Mouse (Mus musculus) T-helper 2 cell (primary cell): ENCODE measurements at regions not wholly inside any gene's neighbourhood (a gene's known extent, or its start where the extent isn't known, plus 50 kb on each side); places are given as distances from the start of the nearest gene placed in this dataset.

Source experiments
- in situ Hi-C: fragments of 300-600 bp; cut with MboI, MseI; formaldehyde crosslinking; loops from one replicate; pipeline ENCODE4 v1.15.1; 2025; ENCODE audit warnings: high pct_unique_total_duplicates

DNA sequence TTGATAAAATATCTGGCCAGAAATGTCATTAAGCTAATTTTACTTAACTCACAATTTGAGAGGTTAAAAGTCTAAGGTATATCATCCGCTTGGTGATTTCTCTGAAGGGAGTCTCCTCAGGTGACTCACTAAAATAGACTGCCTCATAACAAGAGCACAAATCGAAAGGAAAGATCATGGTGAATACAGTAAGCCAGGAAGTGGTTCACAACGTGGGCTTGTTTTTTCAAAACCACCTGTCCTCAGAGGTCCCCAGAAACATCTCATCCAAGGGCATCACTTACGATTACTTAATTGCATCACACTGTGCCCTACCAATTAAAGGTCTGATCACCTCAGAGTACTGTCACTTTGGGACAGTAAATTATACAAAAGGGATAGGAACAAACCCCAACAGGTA, 1009.0 kb upstream of the Cited2 start:
- in situ Hi-C loops, result no loop called here

DNA sequence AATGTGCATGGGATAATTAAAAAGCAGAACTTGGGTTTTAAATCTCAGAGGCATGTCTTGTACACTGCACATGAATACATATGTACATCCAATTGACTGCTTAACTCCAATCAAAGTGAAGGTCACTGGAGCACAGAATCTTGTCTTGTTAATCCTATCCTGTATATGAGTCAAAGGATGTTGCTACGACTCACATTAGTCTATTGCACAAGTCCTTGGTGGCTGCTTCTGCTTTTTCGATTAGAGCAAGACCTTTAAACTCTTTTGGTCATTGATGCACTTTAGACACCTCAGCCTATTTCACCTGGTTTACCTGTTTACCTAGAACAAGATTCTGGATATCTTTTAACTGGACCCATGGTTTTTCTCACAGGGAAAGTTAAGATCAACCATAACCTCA, 1008.5 kb upstream of the Cited2 start:
- in situ Hi-C loops, result no loop called here

DNA sequence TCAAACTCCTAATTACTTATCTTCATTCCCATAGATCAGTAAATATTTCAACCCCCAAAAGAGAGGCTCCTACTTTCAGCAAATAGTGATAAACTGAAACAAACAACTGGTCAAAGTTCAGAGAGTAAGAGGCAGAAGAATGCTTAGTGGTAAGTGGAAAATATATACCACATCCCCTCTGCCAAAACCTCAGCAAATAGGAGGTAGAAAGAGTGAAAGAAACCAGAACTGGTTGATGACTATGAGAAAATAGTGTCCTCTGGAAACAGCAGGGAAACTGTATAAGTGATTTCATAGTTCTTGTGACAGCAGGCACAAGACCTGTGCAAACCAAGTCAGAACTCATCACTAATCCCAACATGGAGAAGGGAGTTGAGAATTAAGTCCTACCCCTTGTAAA, 980.8 kb upstream of the Cited2 start:
- in situ Hi-C loops, result no loop called here

DNA sequence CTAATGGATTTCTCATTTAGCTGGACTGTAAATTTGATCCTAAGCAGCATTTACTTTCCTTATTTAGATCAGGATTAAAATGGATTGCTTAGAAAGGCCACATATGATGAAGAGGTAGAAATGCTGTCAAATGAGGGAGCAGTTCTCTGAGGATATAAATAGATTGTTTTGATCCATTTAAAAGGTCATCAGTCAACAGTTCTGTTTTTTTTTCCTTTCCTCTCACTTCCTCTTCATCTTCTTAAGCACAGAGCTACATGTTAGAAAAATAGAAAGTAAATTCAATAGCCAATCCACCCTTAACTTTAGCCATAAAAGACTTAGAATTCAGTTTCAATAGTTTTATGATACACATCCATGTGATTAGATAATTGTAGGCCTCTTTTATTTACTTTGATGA, 971.5 kb upstream of the Cited2 start:
- in situ Hi-C loops, result no loop called here

DNA sequence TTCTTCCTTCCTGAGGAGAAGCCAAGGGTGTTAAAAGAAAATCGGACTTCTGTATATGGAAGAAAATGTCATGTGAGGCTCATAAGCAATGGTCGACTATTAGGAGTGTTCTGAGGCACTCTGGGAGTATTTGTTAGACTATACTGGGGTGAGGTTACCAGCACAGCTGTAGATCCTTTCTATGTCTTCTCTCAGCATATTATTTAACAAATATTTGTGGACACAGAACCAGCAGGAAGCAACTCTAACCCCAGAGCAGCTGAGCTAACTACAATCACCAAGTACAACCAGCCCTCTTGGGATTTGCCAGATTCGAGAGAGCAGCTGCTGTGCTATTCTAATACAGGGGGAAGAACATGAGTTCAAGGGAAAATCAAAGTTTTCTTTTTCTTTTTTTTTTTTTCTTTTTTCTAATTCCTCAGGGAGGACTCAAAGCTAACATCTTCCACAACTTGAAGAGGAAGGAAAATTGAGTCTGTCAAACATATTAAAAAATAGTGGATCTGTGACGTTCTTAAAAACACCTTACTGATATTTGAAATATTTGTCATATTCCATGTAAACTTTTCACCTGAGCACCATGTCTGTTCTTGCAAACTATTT, 933.3 kb upstream of the Cited2 start:
- in situ Hi-C loops, result no loop called here

DNA sequence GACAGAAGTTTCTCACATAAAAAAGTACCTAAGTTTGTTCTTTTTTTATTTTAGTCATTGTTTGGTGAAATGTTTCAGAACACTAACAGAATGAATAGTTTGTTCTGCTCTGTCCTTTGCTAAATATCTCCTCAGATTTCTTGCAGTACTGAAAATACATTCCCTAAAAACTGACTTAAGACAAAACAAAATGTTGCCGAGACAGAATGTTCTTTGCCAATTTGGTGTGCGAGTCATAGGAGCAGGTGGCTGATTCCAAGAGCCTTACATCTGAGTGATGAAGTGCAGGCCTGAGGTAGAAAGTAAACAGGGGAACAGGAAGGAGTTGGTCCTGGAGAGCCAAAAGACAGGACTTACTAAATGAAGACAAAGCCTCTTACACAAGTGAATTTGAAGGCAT, 919.0 kb upstream of the Cited2 start:
- in situ Hi-C loops, result no loop called here

DNA sequence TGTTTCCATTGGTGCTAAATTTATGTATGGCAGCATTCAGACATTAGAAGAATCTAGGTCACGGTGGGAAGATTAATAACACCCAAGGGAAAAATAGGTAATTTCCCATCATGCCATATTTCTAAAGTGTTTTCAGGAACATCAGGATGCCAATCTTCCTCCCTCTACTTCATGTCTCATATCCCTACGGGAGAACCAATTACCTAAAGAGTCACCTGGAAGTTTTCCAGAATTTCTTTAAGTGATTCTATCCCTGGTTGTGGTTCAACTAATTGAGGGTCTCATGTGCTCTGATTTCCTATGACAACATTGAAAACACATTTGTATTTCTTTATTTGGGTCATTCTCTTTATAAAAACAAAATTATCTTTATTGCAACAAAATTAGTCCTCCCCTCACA, 912.3 kb upstream of the Cited2 start:
- in situ Hi-C loops, result loop anchor here (10.0 kb wide), 1 partner anchor 546 kb away; no protein-coding TSS in a partner anchor

DNA sequence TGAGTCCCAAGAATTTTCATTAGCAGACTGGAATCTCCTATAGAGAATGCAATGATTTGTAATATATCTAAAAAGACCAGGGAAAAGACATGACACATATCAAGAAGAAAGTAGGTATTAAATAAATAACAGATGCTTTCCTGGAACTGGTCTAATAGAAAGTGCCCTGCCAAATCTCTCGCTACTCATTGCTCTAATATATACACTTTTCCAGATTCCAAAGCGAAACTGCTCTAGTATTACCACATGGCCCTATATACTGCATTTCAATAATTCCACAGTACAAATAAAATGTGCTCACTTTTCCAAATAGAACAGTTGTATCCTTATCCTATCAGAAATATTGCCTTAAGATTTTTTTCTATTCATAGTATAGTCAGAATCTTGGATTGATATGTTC, 909.0 kb upstream of the Cited2 start:
- in situ Hi-C loops, result loop anchor here (10.0 kb wide), 1 partner anchor 549 kb away; no protein-coding TSS in a partner anchor

DNA sequence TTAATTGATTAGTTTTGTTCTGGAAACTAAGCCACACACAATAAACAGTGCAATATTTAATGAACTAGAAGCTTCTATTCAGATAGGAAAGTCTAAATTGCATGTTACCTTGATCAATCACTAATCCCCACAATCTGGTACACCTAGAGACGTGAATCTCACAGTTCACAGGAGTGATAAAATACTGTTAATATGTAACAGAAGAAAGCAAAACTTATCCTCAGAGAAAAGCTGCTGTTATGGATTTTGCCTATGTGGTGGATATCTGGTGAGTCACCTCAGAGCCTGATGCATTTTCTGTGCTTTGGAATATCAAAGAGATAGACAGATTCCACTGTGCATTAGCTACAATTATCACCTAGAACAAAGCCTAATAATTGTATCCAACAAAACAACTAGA, 861.5 kb upstream of the Cited2 start:
- in situ Hi-C loops, result no loop called here

DNA sequence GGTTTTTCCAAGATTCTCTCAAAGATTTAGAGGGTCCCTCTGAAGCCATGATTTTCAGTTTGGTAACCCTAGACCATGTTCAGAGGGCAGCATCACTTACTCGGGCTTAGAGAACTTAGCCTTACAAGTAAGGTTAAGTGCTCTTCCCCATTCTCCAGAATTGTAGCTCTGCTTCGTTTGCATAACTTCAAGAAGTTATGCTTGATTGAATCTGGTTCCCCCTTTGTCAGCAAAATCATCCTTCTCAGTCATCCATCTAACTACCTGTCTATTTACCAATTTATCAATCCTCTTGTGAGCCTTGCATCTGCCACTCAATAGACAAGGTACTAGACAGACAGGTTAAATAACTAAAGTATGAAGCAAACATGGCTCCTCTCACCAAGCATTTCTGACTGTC, 856.1 kb upstream of the Cited2 start:
- in situ Hi-C loops, result no loop called here

DNA sequence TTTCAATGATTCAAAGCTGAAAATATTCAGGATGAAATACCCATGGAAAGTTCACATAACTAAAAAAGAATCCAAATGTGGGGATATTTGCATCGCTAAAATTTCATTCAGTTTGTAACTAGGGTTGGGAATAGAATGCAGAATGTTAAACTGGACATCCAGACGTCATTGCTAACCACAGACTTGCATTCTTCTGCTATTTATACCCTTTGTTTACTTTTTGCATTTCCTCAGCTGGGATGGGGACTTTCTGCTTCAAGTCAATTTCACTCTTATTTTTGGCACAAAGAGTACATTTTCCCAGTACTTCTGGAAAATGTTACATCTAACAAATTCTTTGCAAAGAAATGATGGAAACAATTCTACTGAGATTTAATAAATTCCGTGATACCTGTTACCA, 848.9 kb upstream of the Cited2 start:
- in situ Hi-C loops, result no loop called here

DNA sequence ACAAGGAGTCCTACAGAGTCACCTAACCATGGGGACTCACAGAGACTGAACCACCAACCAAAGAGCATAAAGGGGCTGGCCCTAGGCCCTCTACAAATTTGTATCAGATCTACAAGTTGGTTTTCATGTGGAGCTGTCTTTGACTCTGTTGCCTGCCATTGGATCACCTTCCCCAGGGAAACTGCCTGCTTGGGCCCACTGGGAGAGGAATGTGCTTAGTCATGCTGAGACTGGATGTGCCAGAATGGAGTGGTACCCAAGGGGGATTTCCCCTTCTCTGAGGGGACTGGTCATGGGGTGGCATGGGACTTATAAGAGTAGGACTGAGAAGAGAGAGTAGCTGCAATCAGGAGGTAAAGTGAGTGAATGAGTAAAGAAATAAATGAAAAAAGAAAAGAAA, 844.8 kb upstream of the Cited2 start:
- in situ Hi-C loops, result no loop called here

DNA sequence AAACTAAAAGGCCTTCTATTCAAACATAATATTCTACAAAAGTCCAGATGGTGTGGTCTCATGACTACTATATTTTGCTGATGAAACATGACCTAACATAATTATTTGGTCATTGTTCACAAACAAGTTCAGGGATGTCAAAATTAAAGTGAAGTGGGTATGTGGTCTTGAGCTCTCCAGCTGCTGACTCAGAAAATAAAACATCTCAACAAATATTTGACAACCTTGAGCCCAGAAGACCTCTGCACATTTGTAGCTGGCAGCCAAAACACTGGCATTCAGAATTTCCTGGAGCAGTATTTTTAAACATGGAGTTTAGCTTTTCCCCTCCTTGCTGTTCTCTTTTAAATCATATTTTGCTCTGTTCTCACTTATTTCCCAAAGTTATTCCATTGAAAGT, 829.7 kb upstream of the Cited2 start:
- in situ Hi-C loops, result no loop called here

DNA sequence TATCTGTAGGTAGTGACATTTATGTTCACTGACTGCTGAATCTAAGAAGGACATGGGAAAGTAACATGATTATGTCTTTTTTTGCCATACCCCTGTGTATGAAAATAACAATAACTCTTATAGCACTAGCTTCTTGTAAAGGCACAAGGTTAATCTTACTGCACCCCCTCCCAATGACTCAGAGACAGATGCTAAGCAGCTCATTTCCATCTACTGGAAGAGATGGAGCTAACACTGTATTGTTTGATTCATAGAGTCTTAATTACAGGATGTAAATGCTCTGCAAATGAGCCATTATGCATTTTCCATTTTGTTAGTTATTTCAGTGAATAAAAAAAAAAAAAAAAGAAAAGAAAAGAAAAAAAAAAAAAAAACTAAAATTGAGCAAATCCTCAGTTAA, 827.7 kb upstream of the Cited2 start:
- in situ Hi-C loops, result no loop called here

DNA sequence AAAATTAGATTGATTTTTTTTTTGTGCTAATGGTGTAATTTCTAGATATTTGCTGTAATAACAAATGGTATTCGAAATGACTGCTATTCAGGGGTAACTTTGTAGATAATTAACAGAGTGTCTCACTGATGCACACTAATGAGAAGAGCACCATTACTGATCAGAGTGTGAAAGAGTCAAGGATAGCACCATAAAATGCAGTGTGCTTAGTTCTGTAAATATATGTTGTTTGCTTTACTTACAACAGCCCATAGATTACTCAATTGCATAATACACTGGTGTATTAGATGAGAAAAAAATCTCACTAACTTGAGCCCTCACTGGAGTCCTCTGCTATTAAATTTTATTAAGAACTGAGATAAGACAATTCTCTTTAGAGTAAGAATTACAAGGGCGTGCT, 800.1 kb upstream of the Cited2 start:
- in situ Hi-C loops, result no loop called here

DNA sequence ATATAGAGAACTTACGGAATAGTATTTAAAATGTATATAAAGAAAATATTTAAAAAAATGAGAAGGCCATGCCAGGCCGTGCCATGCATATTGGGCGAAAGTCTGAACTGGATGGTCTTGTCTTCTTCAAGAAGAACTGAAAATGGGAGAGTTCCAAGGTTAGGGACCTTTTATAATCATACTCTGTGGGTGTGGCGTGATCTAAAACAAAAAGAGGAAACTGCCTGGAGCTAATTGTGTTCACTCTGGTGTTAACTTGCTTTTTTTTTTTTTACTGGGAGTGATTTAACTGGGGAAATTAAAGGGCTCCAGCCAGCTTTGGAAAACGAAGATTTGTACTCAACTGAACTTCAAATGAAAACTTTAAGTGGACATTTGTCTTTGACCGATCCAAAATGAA, 799.2 kb upstream of the Cited2 start:
- in situ Hi-C loops, result no loop called here

DNA sequence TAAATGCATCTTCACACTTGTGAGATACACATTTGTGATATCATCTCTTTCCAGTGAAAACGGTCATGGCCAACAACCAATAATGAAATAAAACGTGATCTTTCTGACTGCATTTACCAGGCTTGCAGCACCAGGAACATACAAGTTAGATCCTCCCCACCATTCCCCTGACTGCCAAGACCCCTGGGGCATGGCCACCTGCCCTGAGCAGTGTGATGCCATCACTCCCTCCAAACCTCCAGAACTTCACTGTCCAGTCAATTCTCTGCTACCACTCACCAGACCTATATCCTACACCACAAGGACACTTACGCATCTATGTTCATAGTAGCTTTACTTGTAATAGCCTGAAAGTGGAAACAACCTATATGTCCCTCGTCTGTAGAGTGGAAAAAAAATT, 785.3 kb upstream of the Cited2 start:
- in situ Hi-C loops, result no loop called here

DNA sequence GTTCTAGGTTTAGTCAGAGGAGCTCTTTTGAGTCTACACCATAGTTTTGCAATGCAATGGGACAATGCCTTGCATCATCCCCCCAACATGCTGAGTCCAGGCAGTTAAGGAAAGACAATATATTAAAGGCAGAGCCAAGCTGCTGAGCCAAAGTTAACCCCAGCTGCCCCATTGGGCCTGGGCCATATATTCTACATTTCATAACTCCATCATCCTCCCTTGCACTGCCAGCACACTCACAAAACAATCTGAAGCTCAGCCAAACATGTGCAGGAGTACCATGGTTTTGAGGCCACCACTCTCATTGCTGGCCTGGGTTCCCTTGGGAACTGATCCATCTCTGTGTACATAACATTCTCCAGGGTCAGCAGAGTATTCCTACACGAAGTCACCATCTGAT, 771.4 kb upstream of the Cited2 start:
- in situ Hi-C loops, result no loop called here

DNA sequence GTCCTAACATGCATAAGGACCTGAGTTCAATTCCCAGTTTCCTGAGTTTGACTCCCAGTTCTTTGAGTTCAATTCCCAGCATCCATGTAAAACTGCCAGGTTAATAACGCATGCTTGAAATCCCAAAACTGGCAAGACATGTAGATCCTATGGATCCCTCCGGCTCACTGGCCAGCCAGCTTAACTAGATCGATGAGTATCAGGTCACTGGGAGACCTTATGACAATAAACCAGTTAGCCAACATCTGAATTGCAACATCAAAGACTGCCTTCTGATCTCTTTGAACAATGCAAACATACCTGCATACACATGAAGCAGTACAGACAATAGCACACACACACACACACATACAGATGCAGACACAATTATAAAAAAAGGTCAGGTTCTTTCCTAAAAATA, 762.0 kb upstream of the Cited2 start:
- in situ Hi-C loops, result no loop called here

DNA sequence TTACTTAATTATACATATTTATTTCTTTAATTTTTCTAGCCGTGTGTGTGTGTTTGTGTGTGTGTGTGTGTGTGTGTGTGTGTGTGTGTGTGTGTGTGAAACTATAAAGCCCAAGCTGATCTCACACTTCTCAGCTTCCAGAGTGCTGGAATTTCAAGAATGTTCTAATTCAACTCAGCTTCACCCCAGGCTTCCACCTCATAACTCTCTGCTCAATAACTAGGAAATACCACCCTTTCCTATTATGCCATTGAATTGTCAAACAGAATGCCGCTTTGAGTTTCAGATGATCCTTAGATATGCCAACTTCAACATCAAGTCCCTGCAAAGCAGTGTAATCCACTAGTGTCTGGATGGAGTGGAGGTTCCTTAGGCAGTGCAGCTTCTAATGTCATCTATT, 760.6 kb upstream of the Cited2 start:
- in situ Hi-C loops, result no loop called here

DNA sequence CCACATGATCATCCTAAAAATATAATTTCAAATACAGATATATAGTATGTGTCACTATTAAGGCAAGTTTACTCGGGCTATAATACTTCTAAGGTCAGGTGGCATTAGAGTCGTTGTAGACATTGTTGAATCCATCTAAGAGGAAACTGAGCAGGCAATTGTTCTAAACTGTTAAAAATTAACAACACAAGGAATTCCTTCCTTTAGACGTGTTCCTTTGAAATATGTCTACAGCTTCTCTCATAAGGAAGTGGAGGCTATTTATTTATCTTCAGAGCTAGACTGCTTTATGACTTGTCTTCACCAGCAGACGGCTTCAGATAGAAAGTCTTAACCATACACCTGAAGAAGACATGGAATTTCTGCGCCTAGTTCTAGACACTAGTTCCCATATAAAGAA, 744.2 kb upstream of the Cited2 start:
- in situ Hi-C loops, result no loop called here

DNA sequence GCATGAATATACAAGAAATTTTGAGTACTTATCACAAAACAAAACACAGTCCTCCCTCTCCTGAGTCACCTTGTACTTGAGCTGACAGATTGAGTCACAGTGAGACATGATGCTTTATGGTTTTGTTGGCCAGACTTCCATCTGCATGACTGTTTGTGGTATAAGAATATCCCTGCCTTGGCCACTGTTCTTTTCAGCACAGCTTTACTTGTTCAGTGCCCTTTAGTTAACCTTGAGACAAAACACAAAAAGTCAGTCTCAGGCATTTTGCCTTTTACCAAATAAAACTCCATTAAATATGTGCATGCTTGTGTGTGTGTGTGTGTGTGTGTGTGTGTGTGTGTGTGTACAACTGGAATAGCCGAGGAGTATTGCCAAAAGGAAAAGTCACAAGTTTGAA, 732.8 kb upstream of the Cited2 start:
- in situ Hi-C loops, result no loop called here

DNA sequence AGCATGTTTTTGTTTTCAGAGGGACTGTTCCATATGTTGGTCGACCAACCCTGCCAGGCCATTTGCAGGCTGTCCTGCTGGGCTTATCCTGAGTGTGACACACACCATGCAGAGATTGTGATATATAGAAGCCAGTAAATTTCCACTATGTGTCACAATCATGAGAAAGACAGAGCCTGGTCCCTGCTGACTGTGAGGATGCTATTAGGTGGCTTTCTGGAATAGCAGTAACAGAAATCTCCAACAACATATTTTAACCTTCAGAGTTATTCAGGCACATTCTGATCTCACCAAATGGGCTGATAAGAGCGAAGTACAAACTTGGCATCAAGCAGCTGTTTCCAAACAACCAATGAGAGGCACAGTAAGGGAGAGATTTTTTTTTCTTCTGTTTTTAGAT, 729.2 kb upstream of the Cited2 start:
- in situ Hi-C loops, result no loop called here

DNA sequence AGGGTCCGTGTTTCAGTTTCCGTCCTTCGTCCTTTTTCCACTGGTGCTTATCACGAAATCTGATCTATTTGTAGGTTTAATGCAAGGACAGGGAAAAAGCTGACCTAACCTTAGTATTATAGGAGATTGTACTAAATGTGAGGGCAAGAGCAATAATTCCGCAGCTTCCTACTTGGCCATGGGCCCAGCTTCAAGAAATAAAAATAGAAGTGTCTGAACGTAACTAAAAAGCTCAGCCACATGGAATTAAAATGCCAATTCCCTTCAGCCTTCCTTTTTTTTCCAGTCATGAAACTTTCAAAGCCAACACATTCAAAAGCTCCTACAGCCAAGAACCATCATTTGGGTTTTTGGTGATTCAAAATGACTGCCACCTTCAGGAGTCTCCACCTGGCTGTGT, 728.5 kb upstream of the Cited2 start:
- in situ Hi-C loops, result no loop called here

DNA sequence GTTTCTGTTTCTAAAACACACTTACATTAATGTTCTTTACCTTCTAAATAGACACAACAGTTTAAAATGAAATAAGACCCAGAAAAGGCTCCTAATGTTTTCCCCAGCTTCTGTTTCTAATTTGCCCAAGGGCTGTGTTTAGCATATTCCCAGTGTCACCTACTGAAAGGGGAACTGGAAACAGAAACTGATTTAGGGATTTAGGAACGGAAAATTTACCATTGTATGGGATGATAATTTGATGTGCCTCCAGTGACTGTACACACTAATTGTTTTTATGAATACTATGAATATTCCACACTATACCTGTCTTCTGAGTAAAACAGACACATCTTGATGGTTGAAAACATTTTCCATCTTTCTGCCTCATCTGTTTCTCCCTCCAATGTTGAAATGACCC, 728.0 kb upstream of the Cited2 start:
- in situ Hi-C loops, result no loop called here
